Mouse (Mus musculus): ENCODE data around the gene Defb20. TPM values are rescaled to one million over a fixed set of nuclear protein-coding genes. Genes with fewer than 3 reads are reported as not detected.

The Defb20 gene
- not detected for polyA plus RNA-seq (2017; shearing (Covaris generic))

DNA sequence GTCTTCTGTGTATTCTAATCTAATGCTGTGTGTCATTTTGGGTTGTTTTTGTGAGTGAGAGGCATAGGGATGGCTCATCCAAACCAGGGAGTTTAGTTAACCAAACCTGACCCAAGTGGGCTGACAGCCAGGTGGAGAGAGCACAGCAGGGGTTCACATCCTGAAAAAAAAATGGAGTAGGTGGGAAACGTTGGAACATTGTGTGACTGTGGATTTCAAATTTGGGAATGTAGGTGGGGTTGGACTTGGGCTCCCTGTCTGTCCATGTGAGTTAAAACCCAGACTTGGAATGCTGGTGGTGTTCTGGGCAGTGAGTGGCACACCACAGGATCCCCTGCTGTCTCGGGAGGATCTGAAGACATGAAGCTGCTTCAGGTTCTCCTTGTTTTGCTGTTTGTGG is at the start of gene Defb20:
Gene Defb20, plus strand, starts transcription at position 301 of the 400 bp plus-strand sequence.

GRCm38 (mm10) chr2:152464570-152465150 is 12.2 kb upstream of the Defb20 start, which contains the start of gene Defb23:
TSS of gene Defb23 (minus strand) at chr2:152464620.

GRCm38 (mm10) chr2:152490038-152490437 is 13.2 kb downstream of the Defb20 start, which contains the start of gene Defb22:
TSS of gene Defb22 (minus strand) at chr2:152490138.

GRCm38 (mm10) chr2:152511592-152511991 is 34.7 kb downstream of the Defb20 start, which contains the start of gene Defb26:
TSS of gene Defb26 (minus strand) at chr2:152511692.

GRCm38 (mm10) chr2:152517981-152518380 is 41.1 kb downstream of the Defb20 start, which contains the start of gene Defb28:
TSS of gene Defb28 (plus strand) at chr2:152518255.

Other genes with a start within 250 kb of the Defb20 start
- gene Tbc1d20, start 183.2 kb upstream of the Defb20 start, polyA plus RNA-seq (2017; shearing (Covaris generic)) = 10 to 100 TPM; 57.5 to 70.2 TPM
- 100 to 1,000 TPM; 268 to 303 TPM for gene Rbck1, start 144.4 kb upstream of the Defb20 start, polyA plus RNA-seq (2017; shearing (Covaris generic))
- 1 to 10 TPM; 2.4 to 2.8 TPM for gene Trib3, start 133.0 kb upstream of the Defb20 start, polyA plus RNA-seq (2017; shearing (Covaris generic))
- gene Nrsn2, start 100.4 kb upstream of the Defb20 start, polyA plus RNA-seq (2017; shearing (Covaris generic)) = 1 to 10 TPM in 1 of 2 experiments, not detected in 1; 1.7 TPM
- 1 to 10 TPM in 1 of 2 experiments, under 1 TPM in 1; 0.96 to 1.0 TPM for gene Sox12, start 79.0 kb upstream of the Defb20 start, polyA plus RNA-seq (2017; shearing (Covaris generic))
- 1 to 10 TPM; 3.2 to 5.2 TPM for gene Zcchc3, start 62.0 kb upstream of the Defb20 start, polyA plus RNA-seq (2017; shearing (Covaris generic))
- under 1 TPM in 1 of 2 experiments, not detected in 1; 0.32 TPM for gene 6820408C15Rik, start 61.5 kb upstream of the Defb20 start, polyA plus RNA-seq (2017; shearing (Covaris generic))
- gene Defb23, start 12.4 kb upstream of the Defb20 start, polyA plus RNA-seq (2017; shearing (Covaris generic)) = not detected
- gene Defb22, start 13.1 kb downstream of the Defb20 start, polyA plus RNA-seq (2017; shearing (Covaris generic)) = under 1 TPM in 1 of 2 experiments, not detected in 1; 0.93 TPM
- not detected for gene Defb26, start 34.6 kb downstream of the Defb20 start, polyA plus RNA-seq (2017; shearing (Covaris generic))
- gene Defb28, start 41.2 kb downstream of the Defb20 start, polyA plus RNA-seq (2017; shearing (Covaris generic)) = not detected
- not detected for gene Defb29, start 63.0 kb downstream of the Defb20 start, polyA plus RNA-seq (2017; shearing (Covaris generic))
- not detected for gene Gm17416, start 92.3 kb downstream of the Defb20 start, polyA plus RNA-seq (2017; shearing (Covaris generic))
- not detected for gene Defb21, start 95.7 kb downstream of the Defb20 start, polyA plus RNA-seq (2017; shearing (Covaris generic))
- gene Defb19, start 103.2 kb downstream of the Defb20 start, polyA plus RNA-seq (2017; shearing (Covaris generic)) = 1 to 10 TPM in 1 of 2 experiments, not detected in 1; 1.0 TPM
- not detected for gene Defb45, start 122.3 kb downstream of the Defb20 start, polyA plus RNA-seq (2017; shearing (Covaris generic))
- gene Defb36, start 127.3 kb downstream of the Defb20 start, polyA plus RNA-seq (2017; shearing (Covaris generic)) = under 1 TPM in 1 of 2 experiments, not detected in 1; 0.86 TPM
- not detected for gene Defb25, start 146.0 kb downstream of the Defb20 start, polyA plus RNA-seq (2017; shearing (Covaris generic))
- not detected for gene Rem1, start 149.9 kb downstream of the Defb20 start, polyA plus RNA-seq (2017; shearing (Covaris generic))
- 100 to 1,000 TPM; 196 to 218 TPM for gene H13, start 192.4 kb downstream of the Defb20 start, polyA plus RNA-seq (2017; shearing (Covaris generic))
- 10 to 100 TPM in 1 of 2 experiments, 1 to 10 TPM in 1; 4.9 to 10.2 TPM for gene Mcts2, start 210.0 kb downstream of the Defb20 start, polyA plus RNA-seq (2017; shearing (Covaris generic))